In the genomic region with DNA sequence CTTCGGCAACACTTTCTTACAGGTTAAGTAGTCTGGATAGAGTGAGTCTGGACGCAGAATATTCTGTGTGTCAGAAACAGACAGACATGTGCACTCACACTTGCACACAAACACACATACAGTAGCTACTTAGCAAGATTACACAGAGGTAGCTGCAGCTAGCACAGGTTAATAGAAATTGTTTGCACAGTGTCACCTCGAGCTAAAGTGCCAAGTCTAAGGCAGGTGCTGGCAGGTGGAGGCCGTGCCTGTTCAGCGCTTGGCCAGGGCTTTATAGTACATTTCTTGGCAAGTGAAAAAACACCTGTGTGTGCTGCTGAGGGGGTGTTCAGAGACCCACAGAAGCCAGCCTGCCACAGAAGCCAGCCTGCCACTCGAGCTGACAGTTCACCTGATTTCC, we compare ENCODE assay signal across 24 mouse cellular contexts. TPM values are rescaled to one million over a fixed set of nuclear protein-coding genes. Genes with fewer than 3 reads are reported as not detected.
DNase-seq lines count a peak whose midpoint lies in the region; ATAC-seq and TF ChIP-seq lines count a peak whose summit lies in the region.
"Had no signal": no experiment of that assay in that cellular context is flagged by ENCODE, and none has a peak within 500 bp of the region (broad histone marks: within the 10 kb centered on the region; RNA-seq: fewer than 3 reads in every experiment).

No protein-coding gene starts in this region.

- H3K4me1 ChIP-seq in lung, embryonic 16.5 days (replicated peaks; ENCODE audit: control insufficient read depth, insufficient read depth, low read length): 0 out of 2 replicates have a peak, but pooled peaks cover 5% of the 10 kb centered on the region
- H3K4me1 ChIP-seq in stomach, postnatal 0 days (replicated peaks; ENCODE audit: control insufficient read depth, insufficient read depth): no peaks in the 10 kb centered on the region
- H3K4me1 ChIP-seq: embryonic facial prominence, embryonic 15.5 days; forebrain, embryonic 10.5 days; heart, embryonic 10.5 days; hindbrain, embryonic 12.5 days had no signal

- H3K9ac ChIP-seq in lung, embryonic 16.5 days (ENCODE audit: low read length): no peak overlapping the region
- no peak overlapping the region for H3K9ac ChIP-seq in stomach, postnatal 0 days (ENCODE audit: low read length)
- H3K9ac ChIP-seq: embryonic facial prominence, embryonic 15.5 days; hindbrain, embryonic 12.5 days had no signal

- TF ChIP-seq CTCF in stomach, postnatal 0 days (IDR thresholded peaks at IDR 0.05; ENCODE audit: low read depth): no peak

- H3K9me3 ChIP-seq in lung, embryonic 16.5 days (ENCODE audit: control insufficient read depth, low read length): no peaks in the 10 kb centered on the region
- H3K9me3 ChIP-seq in stomach, postnatal 0 days (ENCODE audit: control insufficient read depth, low read length): no peaks in the 10 kb centered on the region
- H3K9me3 ChIP-seq: embryonic facial prominence, embryonic 15.5 days; forebrain, embryonic 10.5 days; heart, embryonic 10.5 days; hindbrain, embryonic 12.5 days had no signal

- H3K4me3 ChIP-seq in lung, embryonic 16.5 days (ENCODE audit: low read length): no peak overlapping the region
- no peak overlapping the region for H3K4me3 ChIP-seq in stomach, postnatal 0 days (ENCODE audit: low read depth, low read length)
- H3K4me3 ChIP-seq: embryonic facial prominence, embryonic 15.5 days; erythroblast, embryonic 14.5 days; forebrain, embryonic 10.5 days; heart, embryonic 10.5 days; hindbrain, embryonic 12.5 days had no signal

- WGBS in lung, embryonic 16.5 days: 55% methylated on average over 6 of the region's 6 CpGs
- 48% methylated on average over 6 of the region's 6 CpGs for WGBS in stomach, postnatal 0 days

- H3K36me3 ChIP-seq in lung, embryonic 16.5 days (ENCODE audit: control insufficient read depth, insufficient read depth, low read length): no peaks in the 10 kb centered on the region
- no peaks in the 10 kb centered on the region for H3K36me3 ChIP-seq in stomach, postnatal 0 days (ENCODE audit: control insufficient read depth, insufficient read depth, low read length)
- H3K36me3 ChIP-seq: embryonic facial prominence, embryonic 15.5 days; hindbrain, embryonic 12.5 days had no signal

- H3K27ac ChIP-seq in lung, embryonic 16.5 days (ENCODE audit: low read length): peak overlapping the region; percentile 6; the same call in 1 of the 2 replicates
- H3K27ac ChIP-seq in stomach, postnatal 0 days (replicated peaks): no peak overlapping the region
- H3K27ac ChIP-seq: embryonic facial prominence, embryonic 15.5 days; forebrain, embryonic 10.5 days; heart, embryonic 10.5 days; hindbrain, embryonic 12.5 days had no signal

- peak; percentile 81 for ATAC-seq in lung, embryonic 16.5 days (ENCODE audit: low read depth)
- peak; percentile 72 for ATAC-seq in stomach, postnatal 0 days (ENCODE audit: low FRiP score, low TSS enrichment)
- ATAC-seq: activated CD4-positive, CD25-positive, alpha-beta regulatory T cell, adult 4 months; forebrain, embryonic 14.5 days; Patski had no signal

- H3K27me3 ChIP-seq in lung, embryonic 16.5 days (ENCODE audit: control insufficient read depth, insufficient read depth, low read depth, low read length): no peaks in the 10 kb centered on the region
- no peaks in the 10 kb centered on the region for H3K27me3 ChIP-seq in stomach, postnatal 0 days (ENCODE audit: control insufficient read depth, insufficient read depth, low read length)
- H3K27me3 ChIP-seq: CH12.LX; embryonic facial prominence, embryonic 15.5 days; hindbrain, embryonic 12.5 days had no signal

- TF ChIP-seq EP300 in stomach, postnatal 0 days (optimal IDR thresholded peaks at IDR 0.05): no peak

- no peak overlapping the region for H3K4me2 ChIP-seq in lung, embryonic 16.5 days (ENCODE audit: low read depth, low read length)
- H3K4me2 ChIP-seq in stomach, postnatal 0 days (replicated peaks; ENCODE audit: low read depth): no peak overlapping the region
- H3K4me2 ChIP-seq: embryonic facial prominence, embryonic 15.5 days; hindbrain, embryonic 12.5 days had no signal

- DNase-seq in lung, adult 18-20 months: peak; percentile 10 to 17
- no peak for DNase-seq in lung, postnatal 14 days
- peak; percentile 30 for DNase-seq in lung, postnatal 36 days
- DNase-seq in stomach, postnatal 0 days (ENCODE audit: low spot score): peak; percentile 60
- no peak for DNase-seq in retina, embryonic 14.5 days (ENCODE audit: low spot score)
- DNase-seq in frontal cortex, postnatal 36 days (ENCODE audit: low spot score in 2 of 2): no peak
- DNase-seq: adrenal gland, postnatal 14 days; cerebellum, adult 18-20 months; cerebellum, postnatal 14 days; embryo, embryonic 11 days; gastrocnemius, postnatal 36 days; heart, postnatal 10 days; heart, postnatal 4 days had no signal

RNA-seq across cellular contexts. Expression of a gene that starts 41.9 kb away (rescaled TPM):
- not detected in 2 replicates for polyA plus RNA-seq in lung, embryonic 16.5 days (2015; fragmentation: Nextera tagmentation; extraction: Ambion mirVana)
- 0.05 TPM in 1 of 2 replicates, not detected in the other for polyA plus RNA-seq in stomach, postnatal 0 days (2015; fragmentation: Nextera tagmentation; extraction: Ambion mirVana)
- polyA plus RNA-seq: activated CD4-positive, CD25-positive, alpha-beta regulatory T cell, adult 4 months; embryonic facial prominence, embryonic 11.5 days; erythroblast, embryonic 14.5 days; forebrain, embryonic 10.5 days; forebrain, embryonic 14.5 days; heart, embryonic 10.5 days; hindbrain, embryonic 12.5 days had no signal

Comparison
In these comparisons a context has a peak if more than half of its experiments do, and no peak if none do; other contexts are left out.
1. DNase-seq: peak in lung, adult 18-20 months (2 of 2), lung, postnatal 36 days (single experiment) and stomach, postnatal 0 days (single experiment); none in lung, postnatal 14 days (single experiment), retina, embryonic 14.5 days (single experiment) and frontal cortex, postnatal 36 days (0 of 2).